Mouse (Mus musculus) MEL (cell line): ENCODE data around the gene Asphd1. TPM values are rescaled to one million over a fixed set of nuclear protein-coding genes. Genes with fewer than 3 reads are reported as not detected.

ENCODE experiments used
- DNase-seq: peaks from one replicate; pipeline ENCODE4 v3.0.0; 2011; ENCODE audit warnings: low read depth, low spot score
- H3K27ac ChIP-seq: 2 replicates; pipeline ENCODE4 v1.5.1; 2012; ENCODE audit warnings: low read depth, mild to moderate bottlenecking, control low read depth, low read length, moderate library complexity; ENCODE audit not compliant: control insufficient read depth
- H3K27me3 ChIP-seq, 2 experiments: fragments of 150-350 bp in 1 of 2; sonication (generic) in 1 of 2; 2 replicates each; pipeline ENCODE4 v1.6.1; 2012; ENCODE audit warnings: low read length in 2 of 2, mild to moderate bottlenecking in 2 of 2, improper control_type of control experiment in 1 of 2, moderate library complexity in 1 of 2; ENCODE audit not compliant: insufficient read depth in 2 of 2, control insufficient read depth in 1 of 2
- H3K36me3 ChIP-seq, 2 experiments: 2 replicates each; pipeline ENCODE4 v1.6.1; 2012 to 2014; ENCODE audit warnings: low read length in 2 of 2, improper control_type of control experiment in 1 of 2, inconsistent platforms in 1 of 2, mild to moderate bottlenecking in 1 of 2; ENCODE audit not compliant: insufficient read depth in 2 of 2, control insufficient read depth in 1 of 2
- H3K4me1 ChIP-seq, 2 experiments: fragments of 150-350 bp in 1 of 2; sonication (generic) in 1 of 2; 2 replicates each; pipeline ENCODE4 v1.6.1; 2012; ENCODE audit warnings: low read length in 2 of 2, improper control_type of control experiment in 1 of 2, mild to moderate bottlenecking in 1 of 2; ENCODE audit not compliant: insufficient read depth in 2 of 2, control insufficient read depth in 1 of 2
- H3K4me3 ChIP-seq, 2 experiments: fragments of 150-350 bp in 1 of 2; sonication (generic) in 1 of 2; 2 replicates each; pipeline ENCODE4 v1.5.1; 2012; ENCODE audit warnings: low read depth in 2 of 2, low read length in 2 of 2, mild to moderate bottlenecking in 2 of 2, moderate library complexity in 2 of 2, control low read depth in 1 of 2, improper control_type of control experiment in 1 of 2; ENCODE audit not compliant: control insufficient read depth in 1 of 2, insufficient read depth in 1 of 2
- H3K79me2 ChIP-seq: 2 replicates; pipeline ENCODE4 v1.6.1; 2012; ENCODE audit warnings: mild to moderate bottlenecking, low read length, moderate library complexity; ENCODE audit not compliant: control insufficient read depth, poor library complexity, insufficient read depth
- H3K9ac ChIP-seq: 2 replicates; pipeline ENCODE4 v1.6.1; 2012; ENCODE audit warnings: low read depth, mild to moderate bottlenecking, control low read depth, low read length, moderate library complexity; ENCODE audit not compliant: control insufficient read depth, poor library complexity, severe bottlenecking
- H3K9me3 ChIP-seq: fragments of 150-350 bp; sonication (generic); replicated peaks from 2 replicates; pipeline ENCODE4 v1.6.1; 2012; ENCODE audit warnings: mild to moderate bottlenecking, low read length, improper control_type of control experiment, moderate library complexity; ENCODE audit not compliant: insufficient read depth
- CHD2 ChIP-seq: IDR thresholded peaks from 2 replicates; pipeline ENCODE4 v1.6.1; 2011; ENCODE audit warnings: low read length, improper control_type of control experiment
- CTCF ChIP-seq, 3 experiments: IDR thresholded peaks in 2 of 3; conservative IDR thresholded peaks in 1 of 3; 2 replicates each; pipeline ENCODE4 v1.5.1; 2011 to 2012; ENCODE audit warnings: low read length in 3 of 3, low read depth in 2 of 3, mild to moderate bottlenecking in 2 of 3, improper control_type of control experiment in 1 of 3, inconsistent platforms in 1 of 3, mixed read lengths in 1 of 3, moderate library complexity in 1 of 3; ENCODE audit not compliant: control insufficient read depth in 1 of 3, insufficient read depth in 1 of 3, poor library complexity in 1 of 3, severe bottlenecking in 1 of 3
- ETS1 ChIP-seq: IDR thresholded peaks from 2 replicates; pipeline ENCODE4 v1.6.1; 2012; ENCODE audit warnings: low read depth, mild to moderate bottlenecking, inconsistent platforms, low read length, improper control_type of control experiment, moderate library complexity
- GABPA ChIP-seq: IDR thresholded peaks from 2 replicates; pipeline ENCODE4 v1.6.1; 2012; ENCODE audit warnings: low read depth, mild to moderate bottlenecking, inconsistent platforms, low read length, improper control_type of control experiment, moderate library complexity
- GATA1 ChIP-seq: IDR thresholded peaks from 2 replicates; pipeline ENCODE4 v1.6.1; 2011; ENCODE audit warnings: low read depth, low read length, improper control_type of control experiment
- HCFC1 ChIP-seq: IDR thresholded peaks from 2 replicates; pipeline ENCODE4 v1.6.1; 2012; ENCODE audit warnings: low read depth, mild to moderate bottlenecking, inconsistent platforms, low read length, improper control_type of control experiment, moderate library complexity
- JUND ChIP-seq: IDR thresholded peaks from 2 replicates; pipeline ENCODE4 v1.6.1; 2011; ENCODE audit warnings: low read depth, mild to moderate bottlenecking, improper control_type of control experiment, low read length
- KAT2A ChIP-seq: conservative IDR thresholded peaks from 2 replicates; pipeline ENCODE4 v1.6.1; 2012; ENCODE audit warnings: low read depth, low read length, improper control_type of control experiment, inconsistent platforms
- MAX ChIP-seq: IDR thresholded peaks from 2 replicates; pipeline ENCODE4 v1.6.1; 2011; ENCODE audit warnings: low read length, improper control_type of control experiment
- MAZ ChIP-seq: IDR thresholded peaks from 2 replicates; pipeline ENCODE4 v1.6.1; 2012; ENCODE audit warnings: low read depth, mild to moderate bottlenecking, inconsistent platforms, low read length, improper control_type of control experiment
- MXI1 ChIP-seq: IDR thresholded peaks from 2 replicates; pipeline ENCODE4 v1.6.1; 2011; ENCODE audit warnings: mild to moderate bottlenecking, low read depth, low read length, improper control_type of control experiment
- MYB ChIP-seq: IDR thresholded peaks from 2 replicates; pipeline ENCODE4 v1.6.1; 2011; ENCODE audit warnings: mild to moderate bottlenecking, low read depth, low read length, improper control_type of control experiment
- NRF1 ChIP-seq: IDR thresholded peaks from 2 replicates; pipeline ENCODE4 v1.6.1; 2014; ENCODE audit warnings: low read depth, mild to moderate bottlenecking, inconsistent platforms, low read length, improper control_type of control experiment, moderate library complexity; ENCODE audit not compliant: poor library complexity, insufficient read depth, severe bottlenecking
- POLR2A ChIP-seq, 2 experiments: IDR thresholded peaks; 2 replicates each; pipeline ENCODE4 v1.6.1; 2011 to 2012; ENCODE audit warnings: low read length in 2 of 2, mild to moderate bottlenecking in 2 of 2, control low read depth in 1 of 2, improper control_type of control experiment in 1 of 2, low read depth in 1 of 2, moderate library complexity in 1 of 2; ENCODE audit not compliant: control insufficient read depth in 1 of 2, insufficient read depth in 1 of 2, poor library complexity in 1 of 2
- RAD21 ChIP-seq: IDR thresholded peaks from 2 replicates; pipeline ENCODE4 v1.6.1; 2011; ENCODE audit warnings: mild to moderate bottlenecking, low read depth, low read length, improper control_type of control experiment
- RCOR1 ChIP-seq: IDR thresholded peaks from 2 replicates; pipeline ENCODE4 v1.6.1; 2012; ENCODE audit warnings: low read depth, mild to moderate bottlenecking, inconsistent platforms, low read length, improper control_type of control experiment
- SIN3A ChIP-seq: IDR thresholded peaks from 2 replicates; pipeline ENCODE4 v1.6.1; 2012; ENCODE audit warnings: low read length, improper control_type of control experiment, inconsistent platforms
- SMC3 ChIP-seq: IDR thresholded peaks from 2 replicates; pipeline ENCODE4 v1.6.1; 2011; ENCODE audit warnings: low read depth, low read length, improper control_type of control experiment
- TAL1 ChIP-seq: IDR thresholded peaks from 2 replicates; pipeline ENCODE4 v1.6.1; 2012; ENCODE audit warnings: mild to moderate bottlenecking, inconsistent platforms, low read length, moderate library complexity, mixed read lengths
- TBP ChIP-seq: IDR thresholded peaks from 2 replicates; pipeline ENCODE4 v1.8.0; 2011; ENCODE audit warnings: low read depth, low read length, improper control_type of control experiment
- TCF12 ChIP-seq: IDR thresholded peaks from 2 replicates; pipeline ENCODE4 v1.6.1; 2014; ENCODE audit warnings: low read depth, mild to moderate bottlenecking, inconsistent platforms, low read length, improper control_type of control experiment, moderate library complexity
- USF1 ChIP-seq: IDR thresholded peaks from 2 replicates; pipeline ENCODE4 v1.6.1; 2014; ENCODE audit warnings: low read depth, mild to moderate bottlenecking, inconsistent platforms, low read length, improper control_type of control experiment, moderate library complexity
- ZC3H11A ChIP-seq: IDR thresholded peaks from 2 replicates; pipeline ENCODE4 v1.6.1; 2012; ENCODE audit warnings: low read depth, mild to moderate bottlenecking, inconsistent platforms, low read length, improper control_type of control experiment
- ZNF384 ChIP-seq: IDR thresholded peaks from 2 replicates; pipeline ENCODE4 v1.6.1; 2012; ENCODE audit warnings: low read depth, mild to moderate bottlenecking, inconsistent platforms, low read length, improper control_type of control experiment
- polyA plus RNA-seq, 2 experiments: library from polyadenylated mRNA; stranded (reverse) in 1 of 2; unstranded in 1 of 2; fragments of >175 nt in 1 of 2; fragments of >200 nt in 1 of 2; gene quantifications; 2 replicates each; pipeline versions ENCODE4 v1.2.1 to v1.2.4; 2012; ENCODE audit warnings: low replicate concordance in 2 of 2, low read depth in 1 of 2; ENCODE audit not compliant: insufficient read length in 2 of 2, insufficient read depth in 1 of 2, missing spikeins in 1 of 2
- total RNA-seq: library from RNA; depleted of rRNA; stranded (reverse); fragments of 300-350 nt; gene quantifications from 2 replicates; pipeline ENCODE4 v1.2.3, GENCODE M21; 2012

Asphd1 gene
- total and polyA plus RNA-seq, 3 experiments = 0.15 to 0.74 TPM; not detected in 1

DNA sequence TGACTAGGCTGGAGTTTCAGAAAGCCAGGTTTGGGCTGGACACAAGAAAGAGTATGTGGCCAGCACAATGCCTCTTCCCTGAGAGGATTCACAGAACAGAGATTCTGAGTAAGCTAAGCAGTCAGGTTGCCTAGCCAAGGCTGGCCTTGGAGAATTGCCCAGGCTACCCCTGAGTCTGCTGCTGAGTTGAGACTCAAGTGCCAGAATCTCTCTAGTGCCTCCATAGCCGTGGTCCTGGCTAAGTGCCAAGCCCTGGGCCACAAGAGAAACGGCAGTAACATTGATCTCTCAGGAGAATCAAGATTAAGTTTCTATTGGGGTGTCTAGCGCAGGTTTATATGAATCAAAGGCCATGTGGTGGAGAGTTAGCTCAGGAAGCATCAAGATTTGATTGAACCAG is 16.2 kb upstream of the Asphd1 start (continued):
- no peak for TF ChIP-seq TCF12
- TF ChIP-seq SMC3 = no peak

DNA sequence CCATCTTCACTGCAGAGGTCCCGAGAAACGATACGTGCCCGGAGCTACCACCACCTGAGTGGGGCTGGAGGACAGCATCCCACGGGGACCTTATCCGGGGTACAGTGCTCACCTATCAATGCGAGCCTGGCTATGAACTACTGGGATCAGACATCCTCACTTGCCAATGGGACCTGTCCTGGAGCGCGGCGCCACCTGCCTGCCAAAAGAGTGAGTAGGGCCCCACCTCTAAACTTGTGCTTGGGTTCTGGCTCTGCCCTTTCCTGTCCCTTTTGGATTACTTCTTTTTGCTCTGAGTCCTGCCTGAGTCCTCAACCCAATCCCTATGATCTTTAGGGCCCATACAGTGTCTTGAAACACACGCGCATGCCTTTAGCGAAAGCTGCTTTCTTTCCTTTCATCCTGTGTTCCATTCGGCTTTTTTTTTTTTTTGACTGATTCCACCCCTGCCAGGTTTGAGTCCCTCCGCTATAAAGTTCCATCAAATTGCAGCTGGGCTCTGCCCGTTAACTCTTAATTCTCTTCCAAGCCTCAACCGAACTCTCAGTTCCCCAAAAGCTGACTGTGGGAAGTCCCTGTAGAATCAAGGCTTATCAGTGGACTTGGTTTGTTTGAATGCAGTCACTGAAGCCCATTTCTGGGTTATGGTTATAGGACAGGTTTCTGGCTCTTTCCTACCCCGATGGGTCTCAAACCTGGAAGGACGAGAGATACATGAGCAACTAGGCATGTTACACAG is 14.3 kb upstream of the Asphd1 start:
- peak; percentile 54 for DNase-seq
- TF ChIP-seq SMC3 (peak; percentile 83), TCF12 (no peak), RAD21 (peak; percentile 66), CTCF (IDR thresholded peaks at IDR 0.05 in 2 of 3, conservative IDR thresholded peaks at IDR 0.05 in 1 of 3; ENCODE audit: control insufficient read depth in 1 of 3, insufficient read depth in 1 of 3, low read depth in 2 of 3, low read length in 3 of 3, poor library complexity in 1 of 3, severe bottlenecking in 1 of 3) (peak; percentile 57 to 91 (median 77)), MXI1 (no peak), ZC3H11A (peak; percentile 65)

DNA sequence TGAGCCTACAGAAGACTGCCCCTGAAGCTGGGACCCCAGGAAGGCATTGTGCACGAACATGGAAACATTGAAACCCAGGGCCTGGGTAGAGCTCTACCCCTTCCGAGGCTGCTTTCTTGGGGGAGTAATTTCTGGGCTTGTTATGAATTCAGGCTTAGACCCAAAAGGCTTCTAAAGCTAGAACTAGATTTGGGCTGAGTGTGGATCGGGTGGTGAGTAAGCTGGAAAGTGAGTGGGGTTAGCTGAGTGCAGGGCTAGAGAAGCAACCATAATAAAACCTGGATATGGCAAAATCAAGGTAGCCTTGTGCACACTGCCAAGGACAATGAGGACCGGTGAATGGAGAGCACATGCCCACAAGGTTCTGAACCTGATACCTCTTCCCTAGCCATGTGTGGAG is 12.6 kb upstream of the Asphd1 start:
- Histone ChIP-seq H3K4me3 (no peak overlapping the region), H3K9me3 (no peaks in the 10 kb centered on the region), H3K36me3 (peaks cover 0 to 9% of the 10 kb centered on the region in 2 experiments; a peak in 2 of 4 replicates), H3K27me3 (no peaks in the 10 kb centered on the region), H3K79me2 (no peaks in the 10 kb centered on the region), H3K27ac (no peak overlapping the region), H3K9ac (no peak overlapping the region), H3K4me1 (peaks cover 6 to 11% of the 10 kb centered on the region in 2 experiments)
- DNase-seq = no peak
- TF ChIP-seq USF1 = no peak
- TF ChIP-seq ZNF384 = no peak
- TF ChIP-seq CHD2 = no peak
- TF ChIP-seq RAD21 = no peak
- no peak for TF ChIP-seq SMC3

More for the DNA sequence above, 14.3 kb upstream of the Asphd1 start:
- Histone ChIP-seq H3K4me1 (peaks cover 6 to 9% of the 10 kb centered on the region in 2 experiments), H3K27ac (no peak overlapping the region), H3K79me2 (no peaks in the 10 kb centered on the region), H3K9ac (no peak overlapping the region), H3K9me3 (no peaks in the 10 kb centered on the region), H3K27me3 (no peaks in the 10 kb centered on the region), H3K36me3 (peaks cover 0 to 9% of the 10 kb centered on the region in 2 experiments; a peak in 2 of 4 replicates), H3K4me3 (no peak overlapping the region)

DNA sequence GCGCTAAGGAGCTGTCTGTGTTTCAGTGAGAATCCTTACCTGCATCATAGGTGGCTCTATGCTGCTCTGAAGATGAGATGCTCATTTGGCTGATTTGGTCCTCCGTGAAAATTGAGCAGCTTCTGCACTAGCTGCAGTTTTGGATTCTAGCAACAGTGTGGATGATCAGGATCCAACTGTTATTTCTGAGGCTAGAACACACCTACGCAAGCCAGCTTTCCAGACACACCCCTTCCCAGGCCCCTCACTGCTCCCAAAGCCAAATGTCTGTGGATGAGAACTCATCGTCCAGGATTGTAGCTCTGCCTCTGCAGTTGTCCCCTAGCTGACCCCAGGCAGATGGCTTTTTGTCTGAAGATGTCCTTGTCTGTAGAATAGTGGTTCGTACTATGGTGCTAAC is 11.7 kb upstream of the Asphd1 start:
- H3K27ac ChIP-seq = no peak overlapping the region
- no peaks in the 10 kb centered on the region for H3K79me2 ChIP-seq
- no peak overlapping the region for H3K9ac ChIP-seq
- no peaks in the 10 kb centered on the region for H3K9me3 ChIP-seq
- DNase-seq = no peak
- H3K36me3 ChIP-seq = peaks cover 0 to 9% of the 10 kb centered on the region in 2 experiments; a peak in 2 of 4 replicates
- H3K27me3 ChIP-seq = no peaks in the 10 kb centered on the region
- no peak overlapping the region for H3K4me3 ChIP-seq
- peaks cover 6 to 11% of the 10 kb centered on the region in 2 experiments for H3K4me1 ChIP-seq
- TF ChIP-seq NRF1 (no peak), MAZ (no peak), JUND (no peak), GABPA (no peak), MAX (no peak), TAL1 (no peak), GATA1 (no peak), POLR2A (IDR thresholded peaks at IDR 0.05; ENCODE audit: control insufficient read depth in 1 of 2, insufficient read depth in 1 of 2, low read depth in 1 of 2, low read length in 2 of 2, poor library complexity in 1 of 2) (no peak), HCFC1 (no peak), USF1 (no peak), KAT2A (no peak), MYB (no peak), TCF12 (no peak), TBP (no peak), SIN3A (no peak), RCOR1 (no peak), ETS1 (no peak)
